Mouse (Mus musculus): ENCODE measurements around the gene Lrriq4. TPM values are rescaled to one million over a fixed set of nuclear protein-coding genes. Genes with fewer than 3 reads are reported as not detected.
"Not testable (repeated sequence)": the region's sequence is repeated elsewhere in the genome, so short reads cannot be mapped to it uniquely, and the experiment has no call there.

Gene Lrriq4
- polyA plus RNA-seq, 1 experiment from 2014 or later = not detected

- no peak overlapping the region for H3K27ac ChIP-seq (replicated peaks; ENCODE audit: low read depth, low read length)
- H3K9me3 ChIP-seq (ENCODE audit: control insufficient read depth, low read length) = no peaks in the 10 kb centered on the region
- H3K9ac ChIP-seq (replicated peaks; ENCODE audit: low read length) = no peak overlapping the region
- no peaks in the 10 kb centered on the region for H3K36me3 ChIP-seq (ENCODE audit: control insufficient read depth, insufficient read depth, low read length)
- 74% methylated on average over 4 of the region's 4 CpGs for WGBS
- ATAC-seq (ENCODE audit: low FRiP score, low TSS enrichment) (no peak), DNase-seq (no peak)
- H3K4me3 ChIP-seq (replicated peaks; ENCODE audit: low read depth, low read length) = no peak overlapping the region
- no peak overlapping the region for H3K4me2 ChIP-seq (ENCODE audit: low read length)
- H3K27me3 ChIP-seq (ENCODE audit: control insufficient read depth, insufficient read depth, low read length) = no peaks in the 10 kb centered on the region
- H3K4me1 ChIP-seq (ENCODE audit: control insufficient read depth, insufficient read depth, low read length) = no peaks in the 10 kb centered on the region
Observed at GRCm38 (mm10) chr3:30697891-30698290, 53.6 kb downstream of the Lrriq4 start.

GRCm38 (mm10) chr3:30699711-30700505 lies 55.6 kb downstream of the Lrriq4 start, which contains the start of gene Lrrc31:
Gene Lrrc31, minus strand, starts transcription at chr3:30699843.
- not testable (repeated sequence) for H3K9me3 ChIP-seq (ENCODE audit: control insufficient read depth, low read length); H3K9ac ChIP-seq (replicated peaks; ENCODE audit: low read length)

GRCm38 (mm10) chr3:30705977-30706376 lies 61.7 kb downstream of the Lrriq4 start:
- no peak overlapping the region for H3K4me3 ChIP-seq (replicated peaks; ENCODE audit: low read depth, low read length)
- no peak overlapping the region for H3K9ac ChIP-seq (replicated peaks; ENCODE audit: low read length)
- H3K27me3 ChIP-seq (ENCODE audit: control insufficient read depth, insufficient read depth, low read length) = no peaks in the 10 kb centered on the region
- no peak overlapping the region for H3K4me2 ChIP-seq (ENCODE audit: low read length)
- H3K36me3 ChIP-seq (ENCODE audit: control insufficient read depth, insufficient read depth, low read length) = no peaks in the 10 kb centered on the region
- no peak overlapping the region for H3K27ac ChIP-seq (replicated peaks; ENCODE audit: low read depth, low read length)
- no peak for ATAC-seq (ENCODE audit: low FRiP score, low TSS enrichment)
- no peak for DNase-seq
- no peaks in the 10 kb centered on the region for H3K4me1 ChIP-seq (ENCODE audit: control insufficient read depth, insufficient read depth, low read length)
- WGBS = 87% methylated on average over 3 of the region's 3 CpGs
- H3K9me3 ChIP-seq (ENCODE audit: control insufficient read depth, low read length) = no peaks in the 10 kb centered on the region

More at GRCm38 (mm10) chr3:30699711-30700505, 55.6 kb downstream of the Lrriq4 start, which contains the start of gene Lrrc31:
- H3K27me3 ChIP-seq (ENCODE audit: control insufficient read depth, insufficient read depth, low read length); H3K36me3 ChIP-seq (ENCODE audit: control insufficient read depth, insufficient read depth, low read length); DNase-seq; H3K4me3 ChIP-seq (replicated peaks; ENCODE audit: low read depth, low read length); ATAC-seq (ENCODE audit: low FRiP score, low TSS enrichment); H3K4me2 ChIP-seq (ENCODE audit: low read length); H3K4me1 ChIP-seq (ENCODE audit: control insufficient read depth, insufficient read depth, low read length); H3K27ac ChIP-seq (replicated peaks; ENCODE audit: low read depth, low read length): not testable (repeated sequence)
- WGBS = 87% methylated on average over 6 of the region's 6 CpGs

DNA sequence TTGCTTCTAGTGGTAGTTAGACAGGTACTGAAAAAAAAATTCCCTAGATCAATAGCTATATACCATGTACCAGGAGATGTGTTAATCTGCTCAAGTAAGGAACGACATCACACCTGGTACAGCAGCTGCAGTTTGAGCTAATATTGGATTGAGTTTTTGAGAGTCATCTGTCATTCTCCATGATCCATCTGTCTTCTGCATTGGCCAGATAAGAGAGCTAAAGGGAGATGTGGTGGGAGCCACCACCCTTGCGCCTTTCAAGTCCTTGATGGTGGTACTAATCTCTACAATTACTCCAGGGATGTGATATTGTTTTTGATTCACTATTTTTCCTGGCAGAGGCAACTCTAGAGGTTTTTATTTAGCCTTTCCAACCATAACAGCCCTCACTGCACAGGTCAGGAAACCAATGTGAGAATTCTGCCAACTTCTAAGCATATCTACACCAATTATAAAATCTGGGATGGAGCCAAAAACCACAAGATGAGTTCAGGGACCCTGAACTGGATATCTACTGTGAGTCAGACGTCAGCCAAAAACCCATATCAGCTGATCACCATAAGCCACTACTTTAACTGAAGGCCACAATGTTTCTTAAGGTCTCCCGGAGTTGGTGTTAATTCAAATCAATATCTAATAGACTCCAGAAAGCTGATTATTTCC lies 62.4 kb downstream of the Lrriq4 start:
- no peak for ATAC-seq (ENCODE audit: low FRiP score, low TSS enrichment)
- Histone ChIP-seq H3K9ac (replicated peaks; ENCODE audit: low read length) (no peak overlapping the region), H3K4me3 (replicated peaks; ENCODE audit: low read depth, low read length) (no peak overlapping the region), H3K4me2 (ENCODE audit: low read length) (no peak overlapping the region), H3K36me3 (ENCODE audit: control insufficient read depth, insufficient read depth, low read length) (no peaks in the 10 kb centered on the region), H3K27ac (replicated peaks; ENCODE audit: low read depth, low read length) (no peak overlapping the region), H3K4me1 (ENCODE audit: control insufficient read depth, insufficient read depth, low read length) (no peaks in the 10 kb centered on the region), H3K27me3 (ENCODE audit: control insufficient read depth, insufficient read depth, low read length) (no peaks in the 10 kb centered on the region), H3K9me3 (ENCODE audit: control insufficient read depth, low read length) (no peaks in the 10 kb centered on the region)
- 90% methylated on average over 4 of the region's 4 CpGs for WGBS
- no peak for DNase-seq

DNA sequence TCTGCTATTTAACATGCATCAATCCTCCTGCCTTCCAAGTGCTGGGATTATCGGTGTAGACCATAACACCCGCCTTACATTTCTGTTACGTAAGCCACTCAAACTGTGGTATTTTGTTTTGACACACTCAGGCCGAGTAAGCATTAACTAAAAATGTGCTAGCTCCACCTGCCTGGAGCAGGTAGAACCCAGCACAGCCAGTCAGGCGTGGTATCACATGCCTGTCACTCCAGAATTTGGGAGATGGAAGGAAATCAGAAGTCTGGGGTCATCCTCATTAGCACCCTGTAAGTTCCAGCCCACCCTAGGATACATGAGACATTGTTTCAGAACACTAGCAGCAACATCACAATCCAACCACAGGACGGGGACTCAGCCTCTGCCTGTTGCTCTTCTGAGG lies 65.9 kb downstream of the Lrriq4 start:
- no peaks in the 10 kb centered on the region for H3K27me3 ChIP-seq (ENCODE audit: control insufficient read depth, insufficient read depth, low read length)
- no peak for ATAC-seq (ENCODE audit: low FRiP score, low TSS enrichment)
- no peak for DNase-seq
- no peaks in the 10 kb centered on the region for H3K4me1 ChIP-seq (ENCODE audit: control insufficient read depth, insufficient read depth, low read length)
- no peak overlapping the region for H3K27ac ChIP-seq (replicated peaks; ENCODE audit: low read depth, low read length)
- no peak overlapping the region for H3K9ac ChIP-seq (replicated peaks; ENCODE audit: low read length)
- H3K4me2 ChIP-seq (ENCODE audit: low read length) = no peak overlapping the region
- WGBS = 88% methylated on average over 6 of the region's 6 CpGs
- no peaks in the 10 kb centered on the region for H3K36me3 ChIP-seq (ENCODE audit: control insufficient read depth, insufficient read depth, low read length)
- no peak overlapping the region for H3K4me3 ChIP-seq (replicated peaks; ENCODE audit: low read depth, low read length)
- H3K9me3 ChIP-seq (ENCODE audit: control insufficient read depth, low read length) = no peaks in the 10 kb centered on the region

GRCm38 (mm10) chr3:30713334-30713733 lies 69.0 kb downstream of the Lrriq4 start:
- DNase-seq (no peak), ATAC-seq (ENCODE audit: low FRiP score, low TSS enrichment) (no peak)
- Histone ChIP-seq H3K27ac (replicated peaks; ENCODE audit: low read depth, low read length) (no peak overlapping the region), H3K36me3 (ENCODE audit: control insufficient read depth, insufficient read depth, low read length) (no peaks in the 10 kb centered on the region), H3K27me3 (ENCODE audit: control insufficient read depth, insufficient read depth, low read length) (no peaks in the 10 kb centered on the region), H3K4me3 (replicated peaks; ENCODE audit: low read depth, low read length) (no peak overlapping the region), H3K4me2 (ENCODE audit: low read length) (no peak overlapping the region), H3K9ac (replicated peaks; ENCODE audit: low read length) (no peak overlapping the region), H3K4me1 (ENCODE audit: control insufficient read depth, insufficient read depth, low read length) (no peaks in the 10 kb centered on the region), H3K9me3 (ENCODE audit: control insufficient read depth, low read length) (no peaks in the 10 kb centered on the region)
- 96% methylated on average over 1 of the region's 1 CpGs for WGBS

DNA sequence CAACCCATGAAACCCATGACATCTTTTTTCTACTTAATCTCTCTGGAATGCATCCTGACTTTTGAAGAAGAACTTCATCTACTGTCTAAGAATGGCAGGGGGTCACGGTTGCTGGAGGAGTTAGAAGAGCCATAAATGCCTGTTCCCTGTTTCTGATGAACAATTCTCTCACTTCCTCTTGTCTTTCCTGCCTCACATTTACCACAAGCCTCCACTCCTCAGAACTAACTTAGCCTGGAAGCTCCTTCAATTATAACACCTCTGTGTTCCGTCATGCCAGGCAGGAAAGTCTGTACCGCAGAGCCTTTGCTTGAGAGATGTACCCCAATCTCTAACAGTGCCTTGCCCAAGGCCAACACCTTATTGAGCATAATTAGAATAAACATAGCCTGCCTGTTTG lies 74.3 kb downstream of the Lrriq4 start:
- no peak overlapping the region for H3K4me2 ChIP-seq (ENCODE audit: low read length)
- H3K27me3 ChIP-seq (ENCODE audit: control insufficient read depth, insufficient read depth, low read length) = no peaks in the 10 kb centered on the region
- 87% methylated on average over 3 of the region's 3 CpGs for WGBS
- H3K9me3 ChIP-seq (ENCODE audit: control insufficient read depth, low read length) = no peaks in the 10 kb centered on the region
- no peak for ATAC-seq (ENCODE audit: low FRiP score, low TSS enrichment)
- DNase-seq = no peak
- H3K4me3 ChIP-seq (replicated peaks; ENCODE audit: low read depth, low read length) = no peak overlapping the region
- H3K27ac ChIP-seq (replicated peaks; ENCODE audit: low read depth, low read length) = no peak overlapping the region
- no peaks in the 10 kb centered on the region for H3K4me1 ChIP-seq (ENCODE audit: control insufficient read depth, insufficient read depth, low read length)
- no peaks in the 10 kb centered on the region for H3K36me3 ChIP-seq (ENCODE audit: control insufficient read depth, insufficient read depth, low read length)
- H3K9ac ChIP-seq (replicated peaks; ENCODE audit: low read length) = no peak overlapping the region
